Mouse (Mus musculus) MEL (cell line): ENCODE measurements around the gene Prepl.

Experiments
- CTCF ChIP-seq, 3 experiments: IDR thresholded peaks in 2 of 3; conservative IDR thresholded peaks in 1 of 3; 2 replicates each; pipeline ENCODE4 v1.5.1; 2011 to 2012; ENCODE audit warnings: low read length in 3 of 3, low read depth in 2 of 3, mild to moderate bottlenecking in 2 of 3, improper control_type of control experiment in 1 of 3, inconsistent platforms in 1 of 3, mixed read lengths in 1 of 3, moderate library complexity in 1 of 3; ENCODE audit not compliant: control insufficient read depth in 1 of 3, insufficient read depth in 1 of 3, poor library complexity in 1 of 3, severe bottlenecking in 1 of 3
- ELF1 ChIP-seq: IDR thresholded peaks from 2 replicates; pipeline ENCODE4 v1.6.1; 2014; ENCODE audit warnings: low read depth, mild to moderate bottlenecking, inconsistent platforms, low read length, improper control_type of control experiment, moderate library complexity
- SIN3A ChIP-seq: IDR thresholded peaks from 2 replicates; pipeline ENCODE4 v1.6.1; 2012; ENCODE audit warnings: low read length, improper control_type of control experiment, inconsistent platforms

DNA sequence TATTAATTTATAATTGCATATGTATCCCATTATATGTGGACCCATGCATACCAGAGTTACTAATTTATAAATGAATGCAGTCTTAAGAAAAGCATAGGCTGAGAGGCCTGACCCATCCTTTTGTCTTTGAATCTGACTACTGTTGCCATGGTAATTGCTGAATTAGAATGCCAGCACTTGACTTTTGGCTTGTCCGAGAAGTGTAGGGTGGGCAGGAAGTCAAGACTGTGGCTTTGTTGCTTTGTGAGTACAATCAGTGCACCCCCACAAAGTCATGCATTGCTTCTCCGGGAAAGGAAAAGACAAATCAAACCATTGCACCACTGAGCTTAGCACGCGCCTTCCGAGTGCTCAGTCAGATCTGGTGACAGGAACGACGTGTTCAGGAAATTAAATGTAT, 11.7 kb upstream of the Prepl start:
- TF ChIP-seq SIN3A (no peak), CTCF (IDR thresholded peaks at IDR 0.05 in 2 of 3, conservative IDR thresholded peaks at IDR 0.05 in 1 of 3; ENCODE audit: control insufficient read depth in 1 of 3, insufficient read depth in 1 of 3, low read depth in 2 of 3, low read length in 3 of 3, poor library complexity in 1 of 3, severe bottlenecking in 1 of 3) (no peak), ELF1 (no peak)
